Mouse (Mus musculus) CH12.LX (cell line): ENCODE data around the gene Irs2. TPM values are rescaled to one million over a fixed set of nuclear protein-coding genes. Genes with fewer than 3 reads are reported as not detected.

Experiments
- DNase-seq: peaks from one replicate; pipeline ENCODE4 v3.0.0-alpha.2; 2013; ENCODE audit errors: extremely low read depth
- H3K27ac ChIP-seq: 2 replicates; pipeline ENCODE4 v1.5.1; 2012; ENCODE audit warnings: low read depth, mild to moderate bottlenecking, control low read depth, moderate library complexity; ENCODE audit not compliant: insufficient read depth
- H3K27me3 ChIP-seq: replicated peaks from 2 replicates; pipeline ENCODE3; 2012; ENCODE audit warnings: inconsistent platforms
- H3K36me3 ChIP-seq, 2 experiments: replicated peaks in 1 of 2; 2 replicates each; pipeline versions ENCODE3 to v1.6.1; 2012; ENCODE audit warnings: inconsistent platforms in 1 of 2, low read length in 1 of 2, mild to moderate bottlenecking in 1 of 2, mixed read lengths in 1 of 2, moderate library complexity in 1 of 2; ENCODE audit not compliant: control insufficient read depth in 1 of 2, insufficient read depth in 1 of 2
- H3K4me1 ChIP-seq, 2 experiments: 2 replicates each; pipeline ENCODE4 v1.6.1; 2012; ENCODE audit warnings: inconsistent platforms in 1 of 2, moderate library complexity in 1 of 2; ENCODE audit not compliant: insufficient read depth in 2 of 2, control insufficient read depth in 1 of 2
- H3K4me2 ChIP-seq: 2 replicates; pipeline ENCODE4 v1.6.1; 2012; ENCODE audit warnings: low read depth, mild to moderate bottlenecking, control low read depth; ENCODE audit not compliant: poor library complexity, insufficient read depth, severe bottlenecking
- H3K4me3 ChIP-seq, 3 experiments: fragments of 150-350 bp in 1 of 3; sonication (generic) in 1 of 3; replicated peaks in 1 of 3; 2 replicates each; pipeline versions ENCODE3 to v1.5.1; 2011 to 2012; ENCODE audit warnings: low read depth in 2 of 3, low read length in 2 of 3, mild to moderate bottlenecking in 2 of 3, moderate library complexity in 2 of 3, control low read depth in 1 of 3, improper control_type of control experiment in 1 of 3, inconsistent platforms in 1 of 3, mixed read lengths in 1 of 3; ENCODE audit not compliant: poor library complexity in 1 of 3
- H3K79me2 ChIP-seq: replicated peaks from 2 replicates; pipeline ENCODE4 v1.6.1; 2012; ENCODE audit warnings: mild to moderate bottlenecking, moderate library complexity; ENCODE audit not compliant: control insufficient read depth, poor library complexity, insufficient read depth, severe bottlenecking; ENCODE audit errors: extremely low read depth
- H3K9ac ChIP-seq: 2 replicates; pipeline ENCODE4 v1.6.1; 2012; ENCODE audit warnings: low read depth, mild to moderate bottlenecking, control low read depth, moderate library complexity; ENCODE audit not compliant: insufficient read depth
- H3K9me3 ChIP-seq: replicated peaks from 2 replicates; pipeline ENCODE3; 2012; ENCODE audit warnings: low read length, inconsistent platforms, mixed read lengths
- BHLHE40 ChIP-seq: IDR thresholded peaks from 2 replicates; pipeline ENCODE4 v1.6.1; 2011; ENCODE audit warnings: mild to moderate bottlenecking, low read depth, low read length, improper control_type of control experiment
- CHD1 ChIP-seq: IDR thresholded peaks from 2 replicates; pipeline ENCODE4 v1.6.1; 2012; ENCODE audit warnings: low read depth, low read length, improper control_type of control experiment, inconsistent platforms
- CHD2 ChIP-seq: IDR thresholded peaks from 2 replicates; pipeline ENCODE4 v1.6.1; 2011; ENCODE audit warnings: low read length, improper control_type of control experiment
- CTCF ChIP-seq, 2 experiments: IDR thresholded peaks in 1 of 2; conservative IDR thresholded peaks in 1 of 2; 2 replicates each; pipeline ENCODE4 v1.5.1; 2011 to 2012; ENCODE audit warnings: low read depth in 2 of 2, low read length in 2 of 2, improper control_type of control experiment in 1 of 2, inconsistent platforms in 1 of 2, mild to moderate bottlenecking in 1 of 2, moderate library complexity in 1 of 2
- ETS1 ChIP-seq: conservative IDR thresholded peaks from 2 replicates; pipeline ENCODE4 v1.6.1; 2012; ENCODE audit warnings: low read depth, mild to moderate bottlenecking, inconsistent platforms, low read length, improper control_type of control experiment, moderate library complexity
- GABPA ChIP-seq: IDR thresholded peaks from 2 replicates; pipeline ENCODE4 v1.6.1; 2012; ENCODE audit warnings: low read depth, low read length, improper control_type of control experiment, inconsistent platforms; ENCODE audit not compliant: insufficient replicate concordance
- MAFK ChIP-seq: IDR thresholded peaks from 2 replicates; pipeline ENCODE4 v1.6.1; 2011; ENCODE audit warnings: low read length, improper control_type of control experiment; ENCODE audit not compliant: insufficient replicate concordance
- MAX ChIP-seq: IDR thresholded peaks from 2 replicates; pipeline ENCODE4 v1.6.1; 2011; ENCODE audit warnings: low read length, improper control_type of control experiment
- MAZ ChIP-seq: IDR thresholded peaks from 2 replicates; pipeline ENCODE4 v1.6.1; 2012; ENCODE audit warnings: low read depth, mild to moderate bottlenecking, inconsistent platforms, low read length, improper control_type of control experiment, moderate library complexity
- MEF2A ChIP-seq: IDR thresholded peaks from 2 replicates; pipeline ENCODE4 v1.6.1; 2014; ENCODE audit warnings: low read depth, mild to moderate bottlenecking, inconsistent platforms, low read length, improper control_type of control experiment, borderline replicate concordance
- MXI1 ChIP-seq: IDR thresholded peaks from 2 replicates; pipeline ENCODE4 v1.6.1; 2011; ENCODE audit warnings: mild to moderate bottlenecking, low read depth, low read length, improper control_type of control experiment
- MYC ChIP-seq: IDR thresholded peaks from 2 replicates; pipeline ENCODE4 v1.6.1; 2011; ENCODE audit warnings: low read depth, mild to moderate bottlenecking, improper control_type of control experiment, low read length
- NELFE ChIP-seq: IDR thresholded peaks from 2 replicates; pipeline ENCODE4 v1.6.1; 2011; ENCODE audit warnings: low read depth, low read length, improper control_type of control experiment
- NRF1 ChIP-seq: IDR thresholded peaks from 2 replicates; pipeline ENCODE4 v1.6.1; 2014; ENCODE audit warnings: low read depth, mild to moderate bottlenecking, inconsistent platforms, low read length, improper control_type of control experiment, moderate library complexity
- POLR2AphosphoS2 ChIP-seq: IDR thresholded peaks from 2 replicates; pipeline ENCODE4 v1.6.1; 2011; ENCODE audit warnings: low read depth, low read length, improper control_type of control experiment
- RAD21 ChIP-seq: IDR thresholded peaks from 2 replicates; pipeline ENCODE4 v1.6.1; 2011; ENCODE audit warnings: low read depth, mild to moderate bottlenecking, low read length, improper control_type of control experiment, moderate library complexity
- RCOR1 ChIP-seq: conservative IDR thresholded peaks from 2 replicates; pipeline ENCODE4 v1.6.1; 2012; ENCODE audit warnings: low read depth, mild to moderate bottlenecking, inconsistent platforms, low read length, improper control_type of control experiment
- TBP ChIP-seq: conservative IDR thresholded peaks from 2 replicates; pipeline ENCODE4 v1.6.1; 2011; ENCODE audit warnings: low read depth, low read length, improper control_type of control experiment
- UBTF ChIP-seq: IDR thresholded peaks from 2 replicates; pipeline ENCODE4 v1.6.1; 2012; ENCODE audit warnings: low read depth, mild to moderate bottlenecking, inconsistent platforms, low read length, improper control_type of control experiment, moderate library complexity
- USF1 ChIP-seq: IDR thresholded peaks from 2 replicates; pipeline ENCODE4 v1.6.1; 2014; ENCODE audit warnings: low read depth, mild to moderate bottlenecking, inconsistent platforms, low read length, improper control_type of control experiment
- ZC3H11A ChIP-seq: IDR thresholded peaks from 2 replicates; pipeline ENCODE4 v1.6.1; 2012; ENCODE audit warnings: low read depth, mild to moderate bottlenecking, inconsistent platforms, low read length, improper control_type of control experiment
- ZKSCAN1 ChIP-seq: IDR thresholded peaks from 2 replicates; pipeline ENCODE4 v1.6.1; 2012; ENCODE audit warnings: low read depth, inconsistent platforms, low read length, improper control_type of control experiment, borderline replicate concordance
- ZMIZ1 ChIP-seq: IDR thresholded peaks from 2 replicates; pipeline ENCODE4 v1.6.1; 2012; ENCODE audit warnings: low read depth, mild to moderate bottlenecking, inconsistent platforms, low read length, improper control_type of control experiment
- ZNF384 ChIP-seq: IDR thresholded peaks from 2 replicates; pipeline ENCODE4 v1.6.1; 2012; ENCODE audit warnings: low read depth, low read length, improper control_type of control experiment, inconsistent platforms
- dilution Hi-C: fragments of 300-500 bp; cut with MboI; formaldehyde crosslinking; loops from 2 replicates; pipeline ENCODE4 v1.14.3; 2020; ENCODE audit warnings: low sequenced_read_pairs; ENCODE audit not compliant: extremely low pct_unique_long_range_greater_than_20kb, extremely low pct_ligation_motif_present
- in situ Hi-C: fragments of 300-500 bp; cut with MboI; formaldehyde crosslinking; loops from 3 replicates; pipeline ENCODE4 v1.14.3; 2019; ENCODE audit warnings: low sequenced_read_pairs, low pct_ligation_motif_present, low pct_unique_long_range_greater_than_20kb, mixed read lengths
- polyA plus RNA-seq: library from polyadenylated mRNA; unstranded; fragments of >175 nt; gene quantifications from 2 replicates; pipeline ENCODE4 v1.2.1, GENCODE M21; 2012; ENCODE audit warnings: low read depth; ENCODE audit not compliant: insufficient read length
- total RNA-seq, 2 experiments: library from RNA; depleted of rRNA; stranded (reverse); fragments of 300-350 nt in 1 of 2; fragments of >200 nt in 1 of 2; gene quantifications; 2 replicates each; pipeline ENCODE4 v1.2.3; 2012 to 2014

Gene Irs2
- total and polyA plus RNA-seq, 3 experiments, result 0.24 to 1.1 TPM; not detected in 1

GRCm38 (mm10) chr8:11003253-11003652 is 5.0 kb downstream of the Irs2 start:
- no peak overlapping the region for H3K4me2 ChIP-seq
- no peak overlapping the region for H3K4me3 ChIP-seq
- no peak for TF ChIP-seq ZKSCAN1
- TF ChIP-seq MAZ, result no peak
- TF ChIP-seq MYC, result no peak
- TF ChIP-seq TBP, result no peak
- TF ChIP-seq USF1, result no peak
- no peak for TF ChIP-seq MAFK
- TF ChIP-seq ZNF384, result no peak
- TF ChIP-seq CTCF (conservative IDR thresholded peaks at IDR 0.05 in 1 of 2, IDR thresholded peaks at IDR 0.05 in 1 of 2; ENCODE audit: low read depth in 2 of 2, low read length in 2 of 2), result no peak
- no peak for TF ChIP-seq POLR2AphosphoS2
- no peak for TF ChIP-seq NELFE
- TF ChIP-seq BHLHE40, result no peak
- peaks cover 21% of the 10 kb centered on the region for H3K9me3 ChIP-seq
- no peaks in the 10 kb centered on the region; the same call in 1 of the 2 replicates for H3K79me2 ChIP-seq
- dilution Hi-C loops, result no loop called here
- H3K4me1 ChIP-seq, result peaks cover 13 to 19% of the 10 kb centered on the region in 2 experiments
- no peak overlapping the region for H3K27ac ChIP-seq
- H3K36me3 ChIP-seq, result peaks cover 0 to 1% of the 10 kb centered on the region in 2 experiments
- H3K27me3 ChIP-seq, result no peaks in the 10 kb centered on the region
- in situ Hi-C loops, result no loop called here
- DNase-seq, result no peak
- H3K9ac ChIP-seq, result no peak overlapping the region

- Histone ChIP-seq H3K9ac (no peak overlapping the region), H3K27ac (no peak overlapping the region), H3K36me3 (peaks cover 0 to under 1% of the 10 kb centered on the region in 2 experiments), H3K79me2 (no peaks in the 10 kb centered on the region; the same call in 1 of the 2 replicates), H3K4me2 (0 out of 2 replicates have a peak overlapping the region, but pooled peaks have one; percentile 4), H3K4me1 (peaks cover 13 to 19% of the 10 kb centered on the region in 2 experiments), H3K4me3 (no peak overlapping the region), H3K27me3 (no peaks in the 10 kb centered on the region), H3K9me3 (peaks cover 17% of the 10 kb centered on the region)
- no peak for DNase-seq
- in situ Hi-C loops (no loop called here), dilution Hi-C loops (no loop called here)
- no peak for TF ChIP-seq MEF2A
- no peak for TF ChIP-seq ZC3H11A
- no peak for TF ChIP-seq RAD21
- TF ChIP-seq ZMIZ1, result no peak
- no peak for TF ChIP-seq CTCF (conservative IDR thresholded peaks at IDR 0.05 in 1 of 2, IDR thresholded peaks at IDR 0.05 in 1 of 2; ENCODE audit: low read depth in 2 of 2, low read length in 2 of 2)
- TF ChIP-seq MYC, result no peak
- TF ChIP-seq GABPA, result no peak
- no peak for TF ChIP-seq RCOR1
- TF ChIP-seq MAFK, result no peak
- TF ChIP-seq ETS1, result no peak
- TF ChIP-seq CHD1, result no peak
- TF ChIP-seq MXI1, result no peak
- TF ChIP-seq NELFE, result no peak
- no peak for TF ChIP-seq NRF1
- no peak for TF ChIP-seq UBTF
- no peak for TF ChIP-seq CHD2
- TF ChIP-seq MAX, result no peak
Observed at GRCm38 (mm10) chr8:11002816-11003215, 5.4 kb downstream of the Irs2 start.
